Mouse (Mus musculus): ENCODE data around the gene Samd4b. TPM values are rescaled to one million over a fixed set of nuclear protein-coding genes. Genes with fewer than 3 reads are reported as not detected.

Samd4b gene
- polyA plus RNA-seq, 1 experiment = 24.4 TPM

GRCm38 (mm10) chr7:28597277-28597570 is 720 bp downstream of the Samd4b start:
- Histone ChIP-seq H3K4me3 (ENCODE audit: insufficient read depth, low read depth, low read length) (peak overlapping the region; percentile 57), H3K27ac (replicated peaks; ENCODE audit: low read depth, low read length) (no peak overlapping the region), H3K4me1 (ENCODE audit: control insufficient read depth, insufficient read depth, insufficient read length, low read length) (peaks cover 31% of the 10 kb centered on the region)

DNA sequence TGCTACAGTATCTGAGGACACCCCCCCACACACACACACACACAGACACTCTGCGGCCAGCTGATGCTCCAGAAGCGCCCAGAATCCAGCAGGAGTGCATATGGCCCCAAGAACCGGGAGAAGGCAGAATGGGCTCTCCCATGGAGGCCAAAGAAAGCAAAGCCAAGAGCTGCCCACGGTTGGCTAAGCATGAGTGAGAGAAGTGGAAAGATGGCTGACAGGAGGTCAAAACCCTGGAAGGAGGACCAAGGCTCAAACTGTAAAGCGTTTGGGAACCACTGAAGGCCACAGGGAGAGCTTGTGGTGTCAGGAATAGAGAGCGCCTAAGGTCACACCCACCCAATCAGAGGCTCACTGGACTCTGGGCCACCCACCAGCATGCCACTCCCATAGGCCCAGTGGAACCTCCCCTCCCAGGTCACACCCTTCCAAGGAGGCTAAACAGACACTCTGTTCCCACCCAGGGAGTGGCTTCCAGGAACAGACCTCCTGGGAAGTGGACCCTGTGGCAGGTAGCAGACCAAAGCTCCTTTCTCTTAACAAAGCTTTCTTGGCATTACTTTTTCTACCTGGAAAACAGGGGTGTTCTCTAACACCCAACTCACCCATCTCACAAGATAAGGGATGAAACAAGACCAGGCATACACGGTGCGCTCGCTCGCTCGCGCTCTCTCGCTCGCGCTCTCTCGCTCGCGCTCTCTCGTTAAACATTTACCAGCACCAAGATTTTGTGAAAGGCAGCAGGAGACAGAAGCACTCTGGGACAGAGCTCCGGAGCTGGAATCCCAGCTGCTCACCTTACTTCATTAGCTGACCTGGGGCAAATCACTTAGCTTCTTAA is 1.3 kb downstream of the Samd4b start:
- H3K27ac ChIP-seq (replicated peaks; ENCODE audit: low read depth, low read length) = peak overlapping the region; percentile 49
- H3K4me3 ChIP-seq (ENCODE audit: insufficient read depth, low read depth, low read length) = peak overlapping the region; percentile 57
- H3K4me1 ChIP-seq (ENCODE audit: control insufficient read depth, insufficient read depth, insufficient read length, low read length) = peaks cover 31% of the 10 kb centered on the region

DNA sequence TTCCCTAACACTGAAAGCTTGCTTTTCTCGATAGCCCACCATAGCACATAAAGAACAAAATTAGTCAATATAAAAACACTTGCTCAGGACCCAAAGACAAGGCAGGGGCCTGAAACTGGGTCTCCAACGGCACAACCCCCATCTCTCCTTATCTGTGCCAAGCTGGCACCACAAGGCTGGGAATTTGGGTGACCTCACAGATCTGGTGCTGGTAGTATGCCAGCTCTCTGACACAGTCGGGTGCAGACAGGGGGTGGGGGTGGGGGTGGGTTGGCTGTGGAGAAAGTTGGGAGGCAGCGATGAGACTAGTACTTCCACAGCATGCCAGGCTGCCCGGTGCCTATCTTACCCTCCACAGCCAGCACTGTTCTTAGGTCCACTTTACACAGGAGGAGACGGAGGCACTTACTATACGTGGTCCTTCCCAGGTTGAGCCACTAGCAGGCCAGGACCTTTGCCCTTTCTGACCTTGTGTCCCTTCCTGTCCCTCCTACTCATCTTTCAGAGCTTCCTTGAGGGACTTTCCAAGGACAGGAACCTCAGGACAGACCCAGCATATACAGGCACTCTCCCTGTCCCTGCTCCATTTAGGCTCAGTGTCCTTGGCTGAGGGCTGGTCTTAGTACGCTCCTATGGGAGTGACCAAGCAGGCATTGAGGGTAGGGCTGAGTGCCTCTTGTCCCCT is 2.1 kb downstream of the Samd4b start:
- H3K4me3 ChIP-seq (ENCODE audit: insufficient read depth, low read depth, low read length) = 0 out of 2 replicates have a peak overlapping the region, but pooled peaks have one; percentile 57
- H3K27ac ChIP-seq (replicated peaks; ENCODE audit: low read depth, low read length) = peak overlapping the region; percentile 49
- H3K4me1 ChIP-seq (ENCODE audit: control insufficient read depth, insufficient read depth, insufficient read length, low read length) = peaks cover 31% of the 10 kb centered on the region

- no peak overlapping the region for H3K27ac ChIP-seq (replicated peaks; ENCODE audit: low read depth, low read length)
- no peak overlapping the region for H3K4me3 ChIP-seq (ENCODE audit: insufficient read depth, low read depth, low read length)
- peaks cover 31% of the 10 kb centered on the region for H3K4me1 ChIP-seq (ENCODE audit: control insufficient read depth, insufficient read depth, insufficient read length, low read length)
Observed at GRCm38 (mm10) chr7:28593206-28594111, 4.5 kb downstream of the Samd4b start.

GRCm38 (mm10) chr7:28591862-28592261 is 6.1 kb downstream of the Samd4b start:
- H3K27ac ChIP-seq (replicated peaks; ENCODE audit: low read depth, low read length) = no peak overlapping the region
- H3K4me1 ChIP-seq (ENCODE audit: control insufficient read depth, insufficient read depth, insufficient read length, low read length) = peaks cover 39% of the 10 kb centered on the region
- H3K4me3 ChIP-seq (ENCODE audit: insufficient read depth, low read depth, low read length) = no peak overlapping the region

- Histone ChIP-seq H3K4me3 (ENCODE audit: insufficient read depth, low read depth, low read length) (no peak overlapping the region), H3K4me1 (ENCODE audit: control insufficient read depth, insufficient read depth, insufficient read length, low read length) (peaks cover 16% of the 10 kb centered on the region), H3K27ac (replicated peaks; ENCODE audit: low read depth, low read length) (no peak overlapping the region)
Observed at GRCm38 (mm10) chr7:28587644-28588043, 10.3 kb downstream of the Samd4b start.

GRCm38 (mm10) chr7:28586663-28587411 is 11.1 kb downstream of the Samd4b start:
- H3K4me1 ChIP-seq (ENCODE audit: control insufficient read depth, insufficient read depth, insufficient read length, low read length) = peaks cover 15% of the 10 kb centered on the region
- no peak overlapping the region for H3K4me3 ChIP-seq (ENCODE audit: insufficient read depth, low read depth, low read length)
- H3K27ac ChIP-seq (replicated peaks; ENCODE audit: low read depth, low read length) = no peak overlapping the region

- H3K4me1 ChIP-seq (ENCODE audit: control insufficient read depth, insufficient read depth, insufficient read length, low read length) = peaks cover 15% of the 10 kb centered on the region
- no peak overlapping the region for H3K4me3 ChIP-seq (ENCODE audit: insufficient read depth, low read depth, low read length)
- no peak overlapping the region for H3K27ac ChIP-seq (replicated peaks; ENCODE audit: low read depth, low read length)
Observed at GRCm38 (mm10) chr7:28585001-28585400, 12.9 kb downstream of the Samd4b start.

DNA sequence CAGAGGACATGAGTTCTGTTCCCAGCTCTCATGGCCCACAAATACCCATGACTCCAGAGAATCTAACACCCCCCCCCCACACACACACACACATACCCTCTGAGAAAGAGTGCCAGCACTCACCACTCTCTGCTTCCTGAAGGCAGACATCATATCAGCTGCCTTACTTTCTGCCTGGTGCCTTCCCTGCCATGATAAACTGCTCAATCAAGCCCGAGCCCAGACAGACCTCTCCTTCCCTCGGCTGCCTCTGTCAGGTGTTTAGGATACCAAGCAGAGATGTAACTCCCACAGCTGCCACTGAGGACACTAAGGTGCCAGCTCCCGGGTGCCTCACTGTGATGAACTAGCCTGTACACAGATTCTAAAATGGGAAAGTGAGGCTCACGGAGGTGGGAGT is 13.5 kb downstream of the Samd4b start:
- H3K4me1 ChIP-seq (ENCODE audit: control insufficient read depth, insufficient read depth, insufficient read length, low read length) = peaks cover 15% of the 10 kb centered on the region
- no peak overlapping the region for H3K4me3 ChIP-seq (ENCODE audit: insufficient read depth, low read depth, low read length)
- no peak overlapping the region for H3K27ac ChIP-seq (replicated peaks; ENCODE audit: low read depth, low read length)

DNA sequence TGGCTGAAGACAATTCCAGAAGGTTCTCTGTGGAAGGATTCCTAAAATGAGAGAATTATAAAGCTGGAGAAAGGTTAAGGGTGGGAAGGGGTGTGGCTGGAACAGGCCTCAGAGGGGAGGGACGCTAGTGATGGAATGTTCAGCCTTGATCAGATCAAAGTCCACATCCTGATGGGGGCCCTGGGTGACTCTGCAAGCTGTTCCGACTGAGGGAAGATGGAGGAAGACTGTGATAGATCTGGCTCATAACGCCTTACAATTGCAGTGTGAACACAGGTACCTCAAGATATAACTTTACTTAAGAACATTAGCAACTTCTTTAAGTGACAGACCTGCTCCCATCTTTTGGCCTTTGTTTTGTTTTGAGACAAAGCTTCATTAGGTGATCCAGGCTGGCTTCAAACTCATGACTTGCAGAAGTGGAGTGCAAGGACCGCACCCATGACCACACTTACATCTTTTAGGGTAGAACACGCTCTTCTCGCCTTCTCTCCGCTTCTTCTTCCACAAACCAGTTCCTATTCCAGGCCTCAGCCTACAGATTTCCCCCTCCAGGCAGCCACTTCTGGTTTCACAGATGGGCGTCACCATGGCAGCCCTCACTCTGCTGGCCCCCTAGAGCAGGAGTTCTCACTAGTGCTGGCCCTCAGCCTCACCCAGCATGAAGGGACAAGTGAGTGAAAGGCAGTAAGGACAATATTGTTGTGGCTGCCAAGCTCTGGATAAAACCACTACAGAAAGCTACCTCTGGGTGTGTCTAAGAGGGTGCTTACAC is 14.2 kb downstream of the Samd4b start:
- Histone ChIP-seq H3K27ac (replicated peaks; ENCODE audit: low read depth, low read length) (0 out of 2 replicates have a peak overlapping the region, but pooled peaks have one; percentile 5), H3K4me1 (ENCODE audit: control insufficient read depth, insufficient read depth, insufficient read length, low read length) (peaks cover 15% of the 10 kb centered on the region), H3K4me3 (ENCODE audit: insufficient read depth, low read depth, low read length) (no peak overlapping the region)

GRCm38 (mm10) chr7:28582841-28583240 is 15.1 kb downstream of the Samd4b start:
- Histone ChIP-seq H3K27ac (replicated peaks; ENCODE audit: low read depth, low read length) (no peak overlapping the region), H3K4me1 (ENCODE audit: control insufficient read depth, insufficient read depth, insufficient read length, low read length) (peaks cover 13% of the 10 kb centered on the region), H3K4me3 (ENCODE audit: insufficient read depth, low read depth, low read length) (no peak overlapping the region)

DNA sequence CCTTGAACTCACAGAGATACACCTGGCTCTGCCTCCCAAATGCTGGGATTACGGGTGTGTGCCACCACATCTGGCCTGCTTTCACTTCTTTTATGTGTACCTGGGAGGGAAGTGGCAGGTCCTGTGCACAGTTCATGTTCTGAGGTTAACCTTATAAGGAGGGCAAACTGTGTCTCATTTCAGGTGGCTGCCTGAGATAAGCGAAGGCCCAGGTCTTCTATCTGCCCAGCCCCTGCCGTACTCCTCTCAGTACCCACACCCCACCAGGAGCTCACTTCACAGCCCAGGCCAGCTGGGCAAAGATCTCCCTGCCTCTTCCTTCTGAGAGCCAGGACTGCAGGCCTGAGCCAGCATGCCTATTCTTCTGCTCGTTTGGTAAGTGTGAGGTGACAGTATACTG is 16.2 kb downstream of the Samd4b start:
- peaks cover 2% of the 10 kb centered on the region; the same call in 1 of the 2 replicates for H3K4me1 ChIP-seq (ENCODE audit: control insufficient read depth, insufficient read depth, insufficient read length, low read length)
- H3K4me3 ChIP-seq (ENCODE audit: insufficient read depth, low read depth, low read length) = no peak overlapping the region
- no peak overlapping the region for H3K27ac ChIP-seq (replicated peaks; ENCODE audit: low read depth, low read length)

DNA sequence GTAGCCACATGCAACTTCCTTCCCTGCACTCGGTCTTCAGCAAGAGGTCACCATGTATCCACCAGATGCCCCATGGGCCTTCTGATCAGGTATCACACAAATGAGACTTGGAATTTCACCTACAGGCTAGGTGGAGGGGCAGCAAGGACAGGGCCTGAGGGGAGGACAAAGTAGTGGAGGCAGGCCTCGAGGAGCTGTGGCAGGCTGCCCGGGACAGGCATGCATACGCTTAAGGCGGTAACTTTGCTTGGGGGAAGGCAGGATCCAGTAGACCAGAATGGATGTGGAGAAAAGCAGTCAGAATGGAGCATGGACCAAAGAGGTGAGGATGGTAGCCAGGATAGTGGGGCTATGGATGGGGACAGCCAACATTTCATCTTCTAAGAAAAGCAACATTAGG is 18.1 kb downstream of the Samd4b start:
- Histone ChIP-seq H3K4me1 (ENCODE audit: control insufficient read depth, insufficient read depth, insufficient read length, low read length) (no peaks in the 10 kb centered on the region), H3K27ac (replicated peaks; ENCODE audit: low read depth, low read length) (no peak overlapping the region), H3K4me3 (ENCODE audit: insufficient read depth, low read depth, low read length) (no peak overlapping the region)

DNA sequence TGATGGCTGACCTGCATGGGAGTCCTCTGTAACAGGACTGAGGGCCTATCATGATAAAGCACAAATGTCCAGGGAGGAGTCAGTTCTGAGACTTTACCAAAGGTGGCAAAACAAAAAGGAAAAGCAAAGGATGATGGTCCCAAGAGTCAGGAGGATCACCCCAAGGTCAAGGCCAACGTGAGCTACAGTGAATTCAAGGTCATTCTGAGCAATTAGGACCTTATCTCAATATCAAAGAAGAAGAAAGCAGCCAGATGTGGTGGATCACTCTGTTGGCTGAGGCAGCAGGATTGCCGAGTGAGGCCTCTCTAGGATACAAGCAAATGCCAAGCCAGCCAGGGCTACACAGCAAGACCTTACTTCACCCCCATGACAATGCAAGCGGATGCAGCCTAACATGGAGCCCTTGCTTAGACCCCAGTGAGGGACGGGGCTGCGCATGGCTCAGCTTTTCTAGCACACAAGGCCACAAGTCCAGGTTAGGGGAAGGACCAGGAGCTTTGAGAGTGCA is 19.3 kb downstream of the Samd4b start:
- no peaks in the 10 kb centered on the region for H3K4me1 ChIP-seq (ENCODE audit: control insufficient read depth, insufficient read depth, insufficient read length, low read length)
- H3K27ac ChIP-seq (replicated peaks; ENCODE audit: low read depth, low read length) = no peak overlapping the region
- no peak overlapping the region for H3K4me3 ChIP-seq (ENCODE audit: insufficient read depth, low read depth, low read length)

Data from brown adipose tissue, adult 24 weeks (tissue).